ENCODE assay signal across 19 mouse cellular contexts in genomic region chr1:63977956-63978355, GRCm38 (mm10).
DNase-seq lines count a peak whose midpoint lies in the region; ATAC-seq lines count a peak whose summit lies in the region.
"Had no signal": no experiment of that assay in that cellular context is flagged by ENCODE, and none has a peak within 500 bp of the region (broad histone marks: within the 10 kb centered on the region; RNA-seq: fewer than 3 reads in every experiment).

No protein-coding gene starts in this region.

- no peak overlapping the region for H3K9ac ChIP-seq in hindbrain, embryonic 13.5 days
- H3K9ac ChIP-seq in neural tube, embryonic 13.5 days, result no peak overlapping the region
- H3K9ac ChIP-seq in neural tube, embryonic 15.5 days (replicated peaks), result no peak overlapping the region
- H3K9ac ChIP-seq: heart, embryonic 15.5 days had no signal

- H3K9me3 ChIP-seq in hindbrain, embryonic 13.5 days, result no peaks in the 10 kb centered on the region
- H3K9me3 ChIP-seq in hindbrain, embryonic 10.5 days, result no peaks in the 10 kb centered on the region
- H3K9me3 ChIP-seq in neural tube, embryonic 13.5 days, result no peaks in the 10 kb centered on the region
- no peaks in the 10 kb centered on the region for H3K9me3 ChIP-seq in neural tube, embryonic 15.5 days (replicated peaks)
- H3K9me3 ChIP-seq: embryonic facial prominence, embryonic 10.5 days; heart, embryonic 15.5 days had no signal

- no peaks in the 10 kb centered on the region for H3K36me3 ChIP-seq in hindbrain, embryonic 13.5 days
- no peaks in the 10 kb centered on the region for H3K36me3 ChIP-seq in hindbrain, embryonic 10.5 days
- no peaks in the 10 kb centered on the region for H3K36me3 ChIP-seq in neural tube, embryonic 13.5 days
- no peaks in the 10 kb centered on the region for H3K36me3 ChIP-seq in neural tube, embryonic 15.5 days
- H3K36me3 ChIP-seq: embryonic facial prominence, embryonic 10.5 days; heart, embryonic 15.5 days had no signal

- peak overlapping the region; percentile 49; the same call in 1 of the 2 replicates for H3K27ac ChIP-seq in hindbrain, embryonic 13.5 days
- no peak overlapping the region for H3K27ac ChIP-seq in hindbrain, embryonic 10.5 days
- 0 out of 2 replicates have a peak overlapping the region, but pooled peaks have one; percentile 14 for H3K27ac ChIP-seq in neural tube, embryonic 13.5 days (replicated peaks)
- H3K27ac ChIP-seq in neural tube, embryonic 15.5 days (replicated peaks), result no peak overlapping the region
- H3K27ac ChIP-seq: embryonic facial prominence, embryonic 10.5 days; heart, adult 2 months; heart, embryonic 15.5 days had no signal

- no peak overlapping the region for H3K4me2 ChIP-seq in hindbrain, embryonic 13.5 days
- H3K4me2 ChIP-seq in neural tube, embryonic 13.5 days, result no peak overlapping the region
- no peak overlapping the region for H3K4me2 ChIP-seq in neural tube, embryonic 15.5 days
- H3K4me2 ChIP-seq: heart, embryonic 11.5 days; heart, embryonic 15.5 days had no signal

- 52% methylated on average over 7 of the region's 7 CpGs for WGBS in hindbrain, embryonic 13.5 days
- 85% methylated on average over 7 of the region's 7 CpGs for WGBS in hindbrain, embryonic 10.5 days
- 33% methylated on average over 7 of the region's 7 CpGs for WGBS in neural tube, embryonic 13.5 days
- WGBS in neural tube, embryonic 15.5 days, result 29% methylated on average over 7 of the region's 7 CpGs

- DNase-seq in adrenal gland, postnatal 36 days, result peak; percentile 36 to 49
- no peak for DNase-seq in adrenal gland, postnatal 4 days (ENCODE audit: low spot score in 2 of 2)
- no peak for DNase-seq in hindbrain, embryonic 10.5 days (ENCODE audit: low spot score)
- no peak for DNase-seq in left cerebral cortex, adult 9 months (ENCODE audit: low spot score in 2 of 2)
- DNase-seq: cerebellum, adult 2 months; cerebellum, postnatal 10 days; gastrocnemius, postnatal 14 days; heart, adult 2 months; heart, postnatal 14 days; kidney, adult 8-10 months had no signal

- peaks cover 19% of the 10 kb centered on the region for H3K4me1 ChIP-seq in hindbrain, embryonic 13.5 days (replicated peaks)
- H3K4me1 ChIP-seq in hindbrain, embryonic 10.5 days (replicated peaks), result peaks cover 15% of the 10 kb centered on the region
- peaks cover 20% of the 10 kb centered on the region for H3K4me1 ChIP-seq in neural tube, embryonic 13.5 days (replicated peaks)
- peaks cover 6% of the 10 kb centered on the region for H3K4me1 ChIP-seq in neural tube, embryonic 15.5 days

- H3K4me3 ChIP-seq in hindbrain, embryonic 13.5 days, result no peak overlapping the region
- H3K4me3 ChIP-seq in hindbrain, embryonic 10.5 days, result no peak overlapping the region
- no peak overlapping the region for H3K4me3 ChIP-seq in neural tube, embryonic 13.5 days
- H3K4me3 ChIP-seq in neural tube, embryonic 15.5 days (replicated peaks), result no peak overlapping the region
- H3K4me3 ChIP-seq: embryonic facial prominence, embryonic 10.5 days; heart, adult 2 months; heart, embryonic 15.5 days had no signal

- 0 out of 2 replicates have a peak, but pooled peaks have one; percentile 28 for ATAC-seq in hindbrain, embryonic 13.5 days (ENCODE audit: low FRiP score)
- ATAC-seq in neural tube, embryonic 13.5 days (ENCODE audit: low read depth), result peak; percentile 56; the same call in 1 of the 2 replicates
- no peak for ATAC-seq in neural tube, embryonic 15.5 days (ENCODE audit: low FRiP score)
- ATAC-seq: forebrain, embryonic 16.5 days; inflammation-experienced regulatory T-cells, adult 6 months; intestine, postnatal 0 days had no signal

- H3K27me3 ChIP-seq in hindbrain, embryonic 13.5 days, result no peaks in the 10 kb centered on the region
- H3K27me3 ChIP-seq in hindbrain, embryonic 10.5 days (ENCODE audit: insufficient read depth, poor library complexity, severe bottlenecking), result no peaks in the 10 kb centered on the region
- H3K27me3 ChIP-seq in neural tube, embryonic 13.5 days, result peaks cover 9% of the 10 kb centered on the region
- H3K27me3 ChIP-seq in neural tube, embryonic 15.5 days (replicated peaks), result no peaks in the 10 kb centered on the region
- H3K27me3 ChIP-seq: heart, embryonic 15.5 days had no signal

Comparison
In these comparisons a context has a peak if more than half of its experiments do, and no peak if none do; other contexts are left out.
1. DNase-seq: peak in adrenal gland, postnatal 36 days (2 of 2); none in adrenal gland, postnatal 4 days (0 of 2), hindbrain, embryonic 10.5 days (single experiment) and left cerebral cortex, adult 9 months (0 of 2).
2. H3K27ac ChIP-seq: peak in hindbrain, embryonic 13.5 days (single experiment) and neural tube, embryonic 13.5 days (single experiment); none in hindbrain, embryonic 10.5 days (single experiment) and neural tube, embryonic 15.5 days (single experiment).